Mouse (Mus musculus) thymus, adult 2 months (tissue): ENCODE measurements at regions not wholly inside any gene's neighbourhood (a gene's known extent, or its start where the extent isn't known, plus 50 kb on each side); places are given as distances from the start of the nearest gene placed in this dataset.

ENCODE experiments used
- DNase-seq: peaks from one replicate; pipeline ENCODE4 v3.0.0; 2021
- H3K27ac ChIP-seq: fragments of 200-500 bp; 2 replicates; pipeline ENCODE4 v1.5.1; 2012; ENCODE audit warnings: low read length, control low read depth; ENCODE audit not compliant: control insufficient read depth, insufficient read depth
- H3K27me3 ChIP-seq: fragments of 200-500 bp; 2 replicates; pipeline ENCODE4 v1.6.1; 2012; ENCODE audit warnings: mild to moderate bottlenecking, low read length, moderate library complexity, mixed read lengths; ENCODE audit not compliant: control insufficient read depth, insufficient read depth
- H3K36me3 ChIP-seq: fragments of 200-500 bp; 2 replicates; pipeline ENCODE4 v1.6.1; 2012; ENCODE audit warnings: mild to moderate bottlenecking, low read length, moderate library complexity; ENCODE audit not compliant: control insufficient read depth, insufficient read depth
- H3K4me1 ChIP-seq: fragments of 200-500 bp; replicated peaks from 2 replicates; pipeline ENCODE4 v1.6.1; 2012; ENCODE audit warnings: low read length; ENCODE audit not compliant: control insufficient read depth, insufficient read depth
- H3K4me3 ChIP-seq: fragments of 200-500 bp; 2 replicates; pipeline ENCODE4 v1.5.1; 2012; ENCODE audit warnings: mild to moderate bottlenecking, low read length, control low read depth, moderate library complexity; ENCODE audit not compliant: control insufficient read depth, insufficient read depth
- CTCF ChIP-seq: fragments of 200-500 bp; IDR thresholded peaks from 2 replicates; pipeline ENCODE4 v1.5.1; 2012; ENCODE audit warnings: mild to moderate bottlenecking, control low read depth, low read length, moderate library complexity, borderline replicate concordance; ENCODE audit not compliant: control insufficient read depth, poor library complexity, insufficient read depth; ENCODE audit errors: extremely low read depth
- POLR2A ChIP-seq: fragments of 200-500 bp; IDR thresholded peaks from 2 replicates; pipeline ENCODE4 v1.6.1; 2012; ENCODE audit warnings: mild to moderate bottlenecking, low read length, control low read depth, moderate library complexity; ENCODE audit not compliant: control insufficient read depth, poor library complexity, insufficient read depth; ENCODE audit errors: extremely low read depth
- WGBS: fragments of 180-500 bp; shearing (Covaris S2); methylation state at CpG from one replicate; pipeline ENCODE4 v1.1.7; 2018; 5-methylcytosine and 5-hydroxymethylcytosine counted together

GRCm38 (mm10) chr1:89332676-89333075 lies 121.9 kb upstream of the Agap1 start:
- no peak for DNase-seq
- no peak for TF ChIP-seq POLR2A
- no peak for TF ChIP-seq CTCF

GRCm38 (mm10) chr1:89337861-89338260 lies 116.7 kb upstream of the Agap1 start:
- 81% methylated on average over 5 of the region's 5 CpGs for WGBS
- no peaks in the 10 kb centered on the region for H3K27me3 ChIP-seq

More at GRCm38 (mm10) chr1:89332676-89333075, 121.9 kb upstream of the Agap1 start:
- 84% methylated on average over 7 of the region's 7 CpGs for WGBS
- Histone ChIP-seq H3K27ac (no peak overlapping the region), H3K36me3 (no peaks in the 10 kb centered on the region), H3K4me1 (no peaks in the 10 kb centered on the region), H3K27me3 (no peaks in the 10 kb centered on the region), H3K4me3 (no peak overlapping the region)

GRCm38 (mm10) chr1:89342794-89343193 lies 111.8 kb upstream of the Agap1 start:
- no peak overlapping the region for H3K27ac ChIP-seq
- H3K36me3 ChIP-seq, result no peaks in the 10 kb centered on the region
- no peak overlapping the region for H3K4me3 ChIP-seq
- TF ChIP-seq POLR2A (no peak), CTCF (no peak)
- no peaks in the 10 kb centered on the region for H3K27me3 ChIP-seq
- 59% methylated on average over 4 of the region's 4 CpGs for whole genome bisulfite sequencing
- H3K4me1 ChIP-seq, result no peaks in the 10 kb centered on the region
- peak; percentile 7 for DNase-seq

More at GRCm38 (mm10) chr1:89337861-89338260, 116.7 kb upstream of the Agap1 start:
- Histone ChIP-seq H3K4me3 (no peak overlapping the region), H3K27ac (no peak overlapping the region), H3K4me1 (no peaks in the 10 kb centered on the region), H3K36me3 (no peaks in the 10 kb centered on the region)
- no peak for TF ChIP-seq CTCF
- TF ChIP-seq POLR2A, result no peak
- no peak for DNase-seq

DNA sequence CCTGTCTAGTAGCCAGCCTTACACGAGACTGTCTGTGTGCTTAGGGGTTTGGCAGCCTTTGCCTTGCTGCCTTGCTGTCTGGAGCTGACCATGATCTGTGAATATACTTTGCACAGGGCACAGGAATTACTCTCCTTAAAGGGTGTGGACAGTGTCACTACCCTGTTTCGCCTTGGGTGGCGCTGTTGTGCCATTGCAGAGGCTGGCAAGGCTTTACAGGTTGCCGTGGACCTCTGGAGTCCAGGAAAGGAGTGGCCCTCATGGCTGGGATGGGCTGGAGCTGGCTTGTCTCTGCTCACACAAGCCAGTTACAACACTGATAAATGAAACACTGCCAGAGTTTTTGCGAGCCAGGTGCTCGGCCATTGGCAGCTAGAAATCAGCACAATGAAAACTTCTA lies 110.1 kb upstream of the Agap1 start:
- 51% methylated on average over 6 of the region's 6 CpGs for WGBS
- peak; percentile 20 for DNase-seq
- Histone ChIP-seq H3K27me3 (no peaks in the 10 kb centered on the region), H3K4me3 (no peak overlapping the region), H3K36me3 (no peaks in the 10 kb centered on the region), H3K27ac (no peak overlapping the region), H3K4me1 (no peaks in the 10 kb centered on the region)
- TF ChIP-seq POLR2A (no peak), CTCF (no peak)

DNA sequence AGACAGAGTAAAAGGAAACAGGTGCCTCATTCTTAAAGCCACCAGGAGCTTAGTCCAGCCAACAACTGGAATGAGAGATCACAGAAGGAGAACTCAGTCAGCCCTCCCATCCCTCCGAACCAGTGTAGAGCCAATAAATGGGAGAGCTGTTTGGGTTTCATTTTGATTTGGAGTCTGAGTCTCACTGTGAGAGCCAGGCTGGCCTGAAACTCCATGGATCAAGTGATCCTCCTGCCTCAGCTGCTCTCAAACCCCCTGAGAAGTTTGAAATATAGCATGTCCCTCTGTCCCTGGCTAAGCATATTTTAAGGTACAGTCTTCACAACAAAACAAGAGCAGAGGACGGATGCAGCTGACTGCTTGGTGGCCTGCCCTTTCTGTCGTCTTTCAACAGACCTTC lies 107.3 kb upstream of the Agap1 start:
- Histone ChIP-seq H3K27me3 (no peaks in the 10 kb centered on the region), H3K4me3 (no peak overlapping the region), H3K4me1 (no peaks in the 10 kb centered on the region), H3K36me3 (no peaks in the 10 kb centered on the region), H3K27ac (no peak overlapping the region)
- no peak for DNase-seq
- 73% methylated on average over 3 of the region's 3 CpGs for WGBS
- TF ChIP-seq CTCF (no peak), POLR2A (no peak)

DNA sequence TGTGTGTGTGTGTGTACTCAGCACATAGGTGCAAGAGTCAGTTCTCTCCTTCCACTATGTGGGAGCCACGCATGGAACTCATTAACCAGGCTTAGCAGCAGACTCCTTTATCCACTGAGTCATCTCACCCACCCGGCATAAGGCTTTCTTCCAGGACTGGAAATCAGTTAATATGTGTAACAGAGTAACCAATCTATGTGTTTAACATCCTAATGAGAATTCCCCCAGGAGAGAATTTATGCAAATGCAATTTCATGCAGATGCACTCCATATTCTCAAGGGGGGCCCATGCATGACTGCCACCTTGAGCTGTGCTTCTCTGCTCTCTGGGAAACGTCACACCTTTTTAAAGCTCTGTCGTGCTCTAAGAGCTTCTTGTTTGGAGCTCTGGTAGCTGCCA lies 101.7 kb upstream of the Agap1 start:
- H3K4me3 ChIP-seq, result no peak overlapping the region

DNA sequence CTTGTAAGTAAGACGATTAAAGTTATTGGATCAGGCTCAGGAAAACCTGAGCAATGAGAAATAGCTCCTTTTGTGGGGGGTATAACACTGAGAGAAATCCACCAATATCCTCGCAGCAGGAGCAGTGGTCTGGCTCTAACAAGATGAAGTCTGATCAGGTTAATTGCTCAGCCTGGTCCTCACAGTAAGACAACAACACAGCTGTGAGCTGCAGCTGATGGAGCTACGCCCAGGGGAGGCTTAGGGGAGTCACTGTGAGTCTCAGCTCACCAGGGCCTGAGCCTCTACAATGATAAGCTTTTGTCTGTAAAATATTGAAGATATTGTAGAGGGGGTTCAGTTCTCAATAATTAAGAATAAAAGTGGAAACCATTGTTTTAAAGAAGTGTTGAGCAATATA lies 95.3 kb upstream of the Agap1 start:
- Histone ChIP-seq H3K4me1 (no peaks in the 10 kb centered on the region), H3K36me3 (no peaks in the 10 kb centered on the region), H3K27me3 (no peaks in the 10 kb centered on the region), H3K4me3 (no peak overlapping the region), H3K27ac (no peak overlapping the region)
- TF ChIP-seq CTCF, result no peak
- no peak for TF ChIP-seq POLR2A
- 78% methylated on average over 3 of the region's 3 CpGs for WGBS
- no peak for DNase-seq

More for the DNA sequence above, 101.7 kb upstream of the Agap1 start:
- Histone ChIP-seq H3K27ac (no peak overlapping the region), H3K27me3 (no peaks in the 10 kb centered on the region), H3K36me3 (no peaks in the 10 kb centered on the region), H3K4me1 (no peaks in the 10 kb centered on the region)
- DNase-seq, result no peak
- WGBS, result 84% methylated on average over 4 of the region's 4 CpGs
- TF ChIP-seq POLR2A, result no peak
- no peak for TF ChIP-seq CTCF
